Mouse (Mus musculus) liver (tissue): ENCODE results near the gene C130026I21Rik.
"Not testable (repeated sequence)": the region's sequence is repeated elsewhere in the genome, so short reads cannot be mapped to it uniquely, and the experiment has no call there.

Source experiments
- DNase-seq: peaks from one replicate; pipeline ENCODE4 v3.0.0-alpha.2; 2020; ENCODE audit warnings: mixed read lengths

The C130026I21Rik gene

DNA sequence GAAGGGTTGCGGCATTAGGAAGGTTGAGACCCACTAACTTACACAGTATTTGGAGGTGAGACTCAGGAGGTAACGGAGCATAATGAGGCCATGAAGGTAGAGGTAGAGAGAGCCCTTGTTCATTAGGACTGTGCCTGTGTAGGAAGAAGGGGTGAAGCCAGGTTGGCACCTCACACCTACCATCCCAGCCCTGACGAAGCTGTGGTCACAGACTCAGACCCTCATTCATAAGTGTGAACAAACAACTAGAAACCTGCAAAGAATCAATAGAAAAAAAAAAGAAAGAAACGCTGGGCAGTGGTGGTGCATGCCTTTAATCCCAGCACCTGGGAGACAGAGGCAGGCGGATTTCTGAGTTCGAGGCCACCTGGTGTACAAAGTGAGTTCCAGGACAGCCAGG lies 152.0 kb downstream of the C130026I21Rik start:
- not testable (repeated sequence) for DNase-seq

DNA sequence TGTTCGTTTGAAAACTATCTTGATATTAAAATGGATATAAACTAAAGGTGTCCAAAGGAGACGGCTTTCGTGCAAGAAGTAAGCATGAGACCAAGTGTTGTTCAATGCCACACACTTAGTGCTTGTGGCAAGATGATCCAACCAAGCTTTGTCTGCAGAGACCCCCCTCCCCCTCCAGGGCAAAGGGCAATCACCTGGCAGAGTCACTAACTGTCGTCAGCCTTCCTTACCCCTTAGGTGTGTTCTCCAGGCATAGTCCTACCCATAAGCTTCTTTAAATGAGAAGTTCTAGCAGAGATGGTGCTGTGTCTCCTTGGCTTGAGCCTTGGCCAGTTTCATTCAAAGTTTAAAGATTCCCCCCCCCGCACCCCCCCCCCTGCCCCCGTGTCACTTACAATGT lies 152.8 kb downstream of the C130026I21Rik start:
- DNase-seq = not testable (repeated sequence)

DNA sequence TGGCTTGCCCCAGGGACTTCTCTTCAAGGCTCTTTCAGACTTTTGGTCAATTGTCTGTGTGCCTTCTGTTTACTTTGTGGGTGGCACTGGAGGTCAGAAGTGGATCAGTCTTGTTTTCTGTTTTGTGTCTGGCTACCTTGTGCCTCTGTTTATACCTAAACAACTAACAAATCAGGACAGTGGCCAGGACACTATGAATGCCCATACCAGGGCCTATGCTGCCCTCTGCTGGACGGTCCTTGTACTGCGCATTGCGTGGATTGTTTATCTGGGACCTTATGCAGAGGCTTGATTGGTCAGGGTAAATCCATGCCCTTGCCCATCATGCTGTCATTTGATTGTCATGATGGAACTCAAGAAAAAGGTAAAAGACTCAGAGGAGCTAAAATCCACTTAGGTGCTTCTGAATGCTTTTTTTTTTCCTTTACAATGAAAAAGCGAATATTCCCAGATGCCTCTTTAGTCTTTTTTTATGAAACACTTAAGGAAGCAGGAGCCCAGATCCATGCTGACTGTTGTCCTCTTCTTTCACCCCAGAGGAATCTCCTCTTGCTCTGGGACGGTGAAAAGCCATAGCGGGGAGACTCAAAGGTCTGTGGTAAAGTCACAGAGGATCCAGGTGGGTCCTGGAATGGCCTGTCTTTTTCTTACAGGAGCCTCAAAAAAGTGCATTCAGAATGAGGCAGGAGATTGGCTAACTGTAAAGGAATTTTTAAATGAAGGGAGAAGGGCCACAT lies 155.5 kb downstream of the C130026I21Rik start:
- not testable (repeated sequence) for DNase-seq

- DNase-seq = not testable (repeated sequence)
Observed at GRCm38 (mm10) chr1:85114078-85114477, 156.3 kb downstream of the C130026I21Rik start.

GRCm38 (mm10) chr1:85112889-85113288 lies 157.5 kb downstream of the C130026I21Rik start:
- not testable (repeated sequence) for DNase-seq

- DNase-seq = not testable (repeated sequence)
Observed at GRCm38 (mm10) chr1:85112266-85112665, 158.1 kb downstream of the C130026I21Rik start.

GRCm38 (mm10) chr1:85111572-85111971 lies 158.8 kb downstream of the C130026I21Rik start:
- not testable (repeated sequence) for DNase-seq

DNA sequence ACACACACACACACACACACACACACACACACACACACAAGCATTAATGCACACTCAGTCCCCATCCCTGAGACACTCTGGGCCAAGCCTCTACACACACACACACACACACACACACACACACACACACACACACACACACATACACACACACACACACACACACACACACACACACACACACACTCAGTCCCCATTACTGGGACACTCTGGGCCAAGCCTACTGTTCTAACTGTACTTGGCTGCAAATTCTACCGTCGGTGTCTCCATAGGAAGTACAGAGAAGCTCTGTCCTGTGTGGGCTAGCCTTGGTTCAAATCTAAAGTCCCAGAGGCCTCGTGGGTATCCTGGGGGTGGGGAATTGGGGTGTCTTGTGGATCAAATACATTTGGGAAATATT lies 159.5 kb downstream of the C130026I21Rik start:
- not testable (repeated sequence) for DNase-seq

DNA sequence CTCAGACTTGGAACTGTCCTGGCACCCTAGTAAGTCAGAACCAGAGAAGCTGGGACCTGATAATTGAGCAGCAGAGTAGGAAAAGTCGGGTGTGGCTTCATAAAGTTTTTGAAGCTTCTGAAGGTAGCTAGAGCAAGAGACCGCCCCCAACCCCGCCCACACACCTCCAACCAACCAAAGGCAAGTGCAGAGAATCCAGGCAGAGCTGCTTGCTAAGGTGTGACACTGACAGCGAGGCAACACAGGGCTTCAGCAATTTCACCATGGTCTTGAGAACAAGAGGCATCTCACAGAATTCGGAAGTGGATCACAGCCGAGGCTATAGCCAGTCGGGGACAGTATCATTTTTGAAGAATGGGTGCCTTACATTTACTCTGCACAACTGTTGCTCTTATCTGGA lies 160.6 kb downstream of the C130026I21Rik start, which contains the start of gene A530032D15Rik:
Gene A530032D15Rik (minus strand): TSS at position 101 of the 400 bp plus-strand sequence.
- DNase-seq = not testable (repeated sequence)

DNA sequence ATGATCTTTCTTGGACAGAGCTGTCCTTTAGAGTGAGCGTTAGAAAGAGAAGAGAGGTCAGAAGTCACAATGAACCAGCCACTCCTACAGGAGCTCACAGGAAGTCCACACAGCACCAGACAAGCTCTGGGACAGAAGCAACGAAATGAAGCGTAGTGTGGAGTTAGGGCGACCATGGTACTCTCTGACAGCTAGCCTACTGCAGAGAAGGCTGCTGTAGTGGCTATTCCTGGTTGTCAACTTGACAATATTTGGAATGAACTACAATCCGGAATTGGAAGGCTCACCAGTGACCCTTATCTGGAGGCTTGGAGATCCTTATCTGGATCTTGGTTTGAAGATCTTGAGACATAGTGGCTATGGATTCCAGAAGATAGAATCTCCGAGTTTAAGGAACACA lies 164.4 kb downstream of the C130026I21Rik start:
- DNase-seq = not testable (repeated sequence)

- DNase-seq = not testable (repeated sequence)
Observed at GRCm38 (mm10) chr1:85105336-85105735, 165.0 kb downstream of the C130026I21Rik start.

DNA sequence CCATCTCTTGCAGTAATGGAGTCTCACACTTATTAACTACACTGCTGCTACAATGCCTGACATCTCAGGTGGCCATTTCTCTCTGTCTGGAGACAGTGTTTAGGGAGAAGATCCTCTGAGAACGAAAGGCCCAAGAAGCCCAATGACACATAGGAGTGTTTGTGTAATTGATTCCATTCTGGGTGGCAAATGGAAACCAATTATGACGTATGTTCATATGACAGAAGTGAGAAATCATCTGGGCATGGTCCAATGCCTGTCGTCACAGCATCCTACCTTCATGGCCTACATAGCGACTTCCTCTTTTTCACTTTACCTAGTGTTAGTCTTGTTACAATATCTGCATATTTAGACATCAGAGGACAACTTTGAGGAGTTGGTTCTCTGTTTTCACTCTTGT lies 168.6 kb downstream of the C130026I21Rik start:
- DNase-seq = not testable (repeated sequence)

DNA sequence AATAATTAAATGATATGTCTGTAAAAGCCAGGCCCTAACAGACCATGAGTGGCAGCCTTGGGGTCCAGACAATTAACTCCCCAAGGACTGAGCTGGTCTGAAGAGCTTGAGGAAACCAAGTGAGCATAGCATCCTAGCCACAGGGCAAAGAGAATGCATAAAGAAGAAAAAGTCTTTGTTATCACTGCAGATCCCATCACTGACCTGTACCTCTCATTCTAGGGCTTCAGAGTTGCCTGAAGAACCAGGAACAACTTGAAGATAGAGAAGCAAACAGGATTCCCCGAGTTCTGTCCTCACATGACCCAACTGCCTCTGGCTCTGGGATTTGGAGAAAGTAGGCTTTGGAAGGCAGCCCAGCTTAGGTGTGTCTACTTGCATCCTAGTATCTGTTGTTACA lies 170.5 kb downstream of the C130026I21Rik start, which contains the start of gene Gm10553:
Gene Gm10553 (plus strand): TSS at position 301 of the 400 bp plus-strand sequence.
- DNase-seq = not testable (repeated sequence)

DNA sequence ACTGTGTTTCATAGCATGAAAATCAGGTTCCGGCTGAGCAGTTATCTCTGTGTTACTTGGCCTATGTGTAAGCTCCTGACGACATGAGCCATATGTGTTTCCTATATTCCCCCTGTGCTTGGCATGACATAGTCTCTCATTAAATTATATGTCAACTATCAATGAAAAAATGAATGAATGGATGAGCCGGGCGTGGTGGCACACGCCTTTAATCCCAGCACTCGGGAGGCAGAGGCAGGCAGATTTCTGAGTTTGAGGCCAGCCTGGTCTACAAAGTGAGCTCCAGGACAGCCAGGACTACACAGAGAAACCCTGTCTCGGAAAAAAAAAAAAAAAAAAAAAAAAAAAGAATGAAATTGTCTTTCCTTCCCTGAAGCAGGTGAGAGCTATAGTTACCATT lies 171.3 kb downstream of the C130026I21Rik start:
- not testable (repeated sequence) for DNase-seq

DNA sequence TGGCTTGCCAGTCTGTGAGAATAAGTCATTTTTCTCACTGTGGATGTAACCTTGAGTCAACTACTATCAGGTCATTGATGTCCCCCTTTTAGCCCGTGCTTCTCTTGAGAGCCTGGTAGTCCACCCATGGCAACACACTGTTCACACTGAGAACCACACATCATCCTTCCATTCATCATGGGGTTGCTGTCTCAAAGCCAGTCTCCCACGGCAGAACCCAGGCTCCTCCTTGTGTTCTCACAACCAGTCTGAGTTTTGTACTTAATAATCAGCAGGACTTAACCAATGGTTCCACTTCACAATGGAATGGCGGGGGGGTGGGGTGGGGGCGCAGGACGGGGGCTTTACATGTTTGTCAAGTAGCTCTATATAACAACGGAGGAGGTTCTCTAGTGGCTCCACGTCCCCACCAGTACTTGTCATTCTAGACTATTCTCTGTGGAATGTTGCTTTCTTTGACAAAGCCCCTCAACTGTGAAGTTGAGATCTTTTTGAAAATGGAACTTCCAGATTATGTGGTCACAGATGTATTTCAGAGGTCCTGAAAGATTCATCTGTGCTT lies 177.3 kb downstream of the C130026I21Rik start:
- DNase-seq = not testable (repeated sequence)

- not testable (repeated sequence) for DNase-seq
Observed at GRCm38 (mm10) chr1:85092169-85092568, 178.2 kb downstream of the C130026I21Rik start.

DNA sequence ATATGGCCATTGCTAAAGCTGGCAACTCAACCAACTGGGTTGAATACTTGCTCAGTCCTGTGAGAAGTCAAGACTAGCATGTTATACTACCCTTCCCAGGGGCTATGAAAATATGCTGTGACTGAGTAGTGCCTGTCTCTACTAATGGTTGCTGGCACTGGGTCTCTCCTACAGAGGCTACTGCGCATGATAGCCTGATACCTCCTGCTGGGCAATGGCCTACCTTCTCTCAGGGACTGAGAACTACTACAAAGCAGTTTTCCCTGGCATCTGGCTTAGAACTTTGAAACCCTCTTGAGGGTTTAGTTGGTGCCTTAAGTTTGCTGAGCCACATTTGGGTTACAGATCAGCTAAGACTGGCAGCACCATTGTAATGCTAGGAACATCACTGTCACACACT lies 184.2 kb downstream of the C130026I21Rik start:
- not testable (repeated sequence) for DNase-seq

DNA sequence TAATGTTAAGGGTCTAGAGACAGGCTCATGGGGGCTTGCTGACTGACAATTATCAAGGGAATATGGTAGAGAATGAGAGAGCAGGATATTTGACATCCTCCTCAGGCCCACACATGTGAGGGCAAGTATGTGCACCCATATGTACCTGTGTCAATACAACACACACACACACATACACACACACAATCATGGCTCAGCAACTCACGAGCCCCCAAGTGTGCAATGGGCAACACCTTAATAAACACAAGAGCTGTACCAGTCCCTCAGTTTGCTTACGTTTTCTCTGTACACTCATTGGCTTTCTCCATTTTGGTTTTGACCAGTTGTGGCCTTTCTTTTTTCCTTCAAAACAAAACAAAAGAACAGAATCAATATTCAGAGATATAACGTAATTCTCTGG lies 185.6 kb downstream of the C130026I21Rik start:
- not testable (repeated sequence) for DNase-seq

- not testable (repeated sequence) for DNase-seq
Observed at GRCm38 (mm10) chr1:85073099-85073498, 197.3 kb downstream of the C130026I21Rik start.

DNA sequence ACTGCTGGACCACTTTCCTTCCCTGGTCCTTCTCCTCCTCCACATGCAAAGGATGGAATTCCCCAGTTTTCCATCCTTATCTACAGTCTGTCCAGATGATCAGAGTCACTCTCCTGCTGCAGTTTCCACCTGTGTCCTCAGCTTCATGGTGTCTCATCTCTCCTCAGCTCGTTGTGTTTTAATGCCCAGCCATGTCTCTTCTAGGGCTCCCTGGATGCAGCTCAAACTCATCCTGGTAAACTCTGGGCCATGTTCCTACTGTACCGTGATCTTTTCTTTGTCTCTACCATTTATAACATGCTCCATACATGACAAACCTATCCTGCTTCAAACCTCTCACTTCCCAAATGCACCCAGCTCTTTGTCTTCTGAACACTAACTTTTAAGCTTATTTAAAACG lies 198.7 kb downstream of the C130026I21Rik start:
- not testable (repeated sequence) for DNase-seq

DNA sequence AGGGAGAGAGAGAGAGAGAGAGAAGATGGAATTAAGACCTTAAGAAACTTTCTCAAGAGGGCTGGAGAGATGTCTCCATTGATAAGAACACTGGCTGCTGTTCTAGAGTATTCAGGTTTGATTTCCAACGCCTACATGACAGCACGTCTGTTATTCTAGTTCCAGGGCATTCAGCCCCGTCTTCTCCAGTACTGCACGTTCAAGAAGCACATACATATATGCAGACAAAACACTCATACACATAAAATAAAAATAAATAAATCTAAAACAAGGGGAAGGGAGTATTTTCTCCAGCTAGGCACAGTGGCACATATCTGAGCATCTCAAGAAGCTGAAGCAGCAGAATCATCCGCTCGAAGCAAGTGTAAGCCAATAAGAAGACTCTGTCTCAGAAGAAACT lies 234.6 kb downstream of the C130026I21Rik start:
- not testable (repeated sequence) for DNase-seq

- not testable (repeated sequence) for DNase-seq
Observed at GRCm38 (mm10) chr1:85034394-85034793, 236.0 kb downstream of the C130026I21Rik start.

- not testable (repeated sequence) for DNase-seq
Observed at GRCm38 (mm10) chr1:85033616-85034015, 236.8 kb downstream of the C130026I21Rik start.

DNA sequence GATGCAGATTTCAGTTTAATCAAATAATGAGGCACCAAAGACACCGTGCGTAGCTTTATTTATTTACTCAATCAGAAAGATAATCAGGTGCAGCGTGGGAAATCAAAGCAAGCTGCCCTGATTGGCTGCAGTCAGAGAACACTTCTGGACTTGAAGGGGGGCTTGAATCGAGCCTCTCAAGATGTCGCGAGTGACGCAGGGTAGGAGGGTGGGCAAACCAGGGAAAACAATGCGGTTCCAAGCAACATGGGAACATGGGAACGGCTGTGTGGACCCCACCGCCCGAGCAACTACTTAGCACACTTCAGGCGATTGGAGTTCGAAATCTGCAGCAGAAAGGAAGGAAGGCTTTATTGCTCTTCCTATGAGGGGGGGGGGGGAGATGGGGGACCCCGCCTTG lies 240.2 kb downstream of the C130026I21Rik start:
- not testable (repeated sequence) for DNase-seq
